Mouse (Mus musculus) layer of hippocampus, adult 18-20 months (tissue): ENCODE measurements at regions not wholly inside any gene's neighbourhood (a gene's known extent, or its start where the extent isn't known, plus 50 kb on each side); places are given as distances from the start of the nearest gene placed in this dataset.
A peak's percentile ranks its signal among the peaks of the same experiment; 100 is the strongest.

Experiments used
- DNase-seq, 2 experiments: peaks; one replicate each; pipeline ENCODE4 v3.0.0; 2022; ENCODE audit warnings: low spot score in 2 of 2

DNA sequence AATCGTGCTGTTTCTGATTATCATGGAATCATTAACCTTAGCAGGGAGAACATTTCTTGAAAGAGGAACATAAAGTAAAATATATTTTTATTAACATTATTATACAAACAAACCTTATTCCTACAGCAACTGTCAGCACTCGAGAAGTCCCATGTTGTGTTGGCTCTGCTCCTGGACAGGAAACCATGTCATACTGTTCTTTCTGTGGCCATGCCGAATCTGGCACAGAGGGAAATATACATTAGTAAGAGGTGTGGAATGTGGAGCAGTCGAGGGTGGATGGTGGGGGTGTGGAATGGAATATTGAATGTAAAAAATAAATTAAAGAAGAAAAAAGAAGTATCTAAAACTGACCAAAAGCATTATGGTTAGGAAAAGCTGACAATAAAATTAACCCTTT, 342.1 kb upstream of the Pmfbp1 start:
- no peak for DNase-seq

DNA sequence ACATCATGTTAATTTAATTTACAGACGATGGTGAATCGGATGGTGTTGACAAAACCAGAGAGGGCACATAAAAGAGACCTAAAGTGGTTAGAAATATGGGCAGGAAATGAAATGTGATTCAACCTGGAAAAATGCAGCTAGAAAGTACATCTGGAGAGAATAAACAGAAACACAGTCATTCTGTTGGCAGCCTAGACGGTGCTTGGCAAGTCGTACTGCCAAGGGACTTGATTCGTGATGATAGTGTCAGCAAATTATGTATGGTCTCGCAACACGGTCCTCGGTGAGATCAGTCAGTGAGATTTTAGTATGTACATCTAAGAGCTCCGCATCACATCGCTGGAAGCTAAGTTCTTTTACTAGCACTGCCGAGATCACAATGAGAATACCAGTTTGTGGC, 338.3 kb upstream of the Pmfbp1 start:
- DNase-seq: no peak

DNA sequence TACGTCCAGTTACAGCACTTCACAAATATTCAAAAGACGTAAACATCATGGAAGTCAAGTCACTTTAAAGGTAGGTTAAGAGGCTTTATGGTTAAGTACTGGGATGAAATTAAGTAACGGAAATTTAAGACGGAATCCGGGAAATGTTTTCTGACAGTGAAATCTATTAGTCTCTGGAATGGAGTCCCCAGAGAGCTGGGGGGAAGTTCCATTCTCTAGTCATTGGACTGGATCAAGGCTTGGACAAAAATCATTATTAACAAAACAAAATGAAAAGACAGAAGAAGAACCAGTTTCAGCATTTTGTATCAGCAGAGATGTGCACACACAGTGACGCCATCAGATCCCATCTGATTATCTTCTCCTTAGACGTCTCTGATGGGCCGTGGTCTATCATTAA, 337.8 kb upstream of the Pmfbp1 start:
- DNase-seq: no peak

DNA sequence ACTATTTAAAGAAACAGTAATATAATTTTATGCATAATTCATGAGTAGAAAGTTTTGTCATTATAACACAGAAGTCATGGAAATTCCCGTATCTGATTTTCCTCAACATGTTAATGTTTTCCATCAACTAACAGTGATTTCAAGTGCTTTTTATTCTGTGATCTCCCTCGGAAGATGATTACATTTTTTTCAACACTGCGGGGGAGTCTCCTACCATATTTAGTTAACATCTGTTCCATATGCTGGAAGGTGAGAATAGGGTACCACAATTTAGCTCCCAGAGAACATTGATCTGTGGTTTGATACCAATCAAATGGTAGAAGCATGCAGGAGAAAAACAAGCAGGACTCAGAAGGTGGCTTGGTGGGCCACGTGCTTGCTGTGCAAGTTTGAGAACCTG, 321.1 kb upstream of the Pmfbp1 start:
- peak in 1 of 2 experiments; percentile 6 for DNase-seq

DNA sequence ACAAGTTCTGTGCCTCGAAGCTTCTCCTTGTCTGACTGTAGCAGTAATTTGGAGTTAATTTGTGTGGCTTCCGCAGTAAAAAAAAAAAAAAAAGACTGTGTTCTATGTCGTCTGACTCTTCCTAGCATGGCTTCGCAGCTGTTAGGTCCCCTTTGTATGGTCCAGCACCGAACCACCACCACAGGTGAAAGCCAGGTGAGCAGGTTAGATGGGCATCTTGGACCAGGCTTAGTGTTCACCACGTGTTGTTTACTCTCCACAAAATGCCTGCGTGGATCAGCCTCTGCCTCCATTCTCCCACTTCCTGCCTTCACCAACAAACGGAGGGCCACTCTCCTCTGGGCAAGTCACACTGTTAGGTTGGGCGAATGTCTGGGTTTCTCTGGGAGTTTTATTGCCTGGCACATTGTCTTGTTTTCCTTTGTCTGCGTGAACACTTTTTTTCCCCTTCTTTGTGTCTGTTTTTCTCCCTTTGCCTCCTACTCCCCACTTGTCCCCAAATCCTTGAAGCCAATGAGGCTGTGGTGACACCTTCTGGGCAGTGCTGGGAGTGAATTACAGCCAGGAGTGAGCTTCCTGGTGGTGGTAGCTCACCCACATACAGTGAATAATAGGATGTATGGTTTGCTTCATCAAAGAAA, 308.1 kb upstream of the Pmfbp1 start:
- peak; percentile 44 to 75 for DNase-seq

DNA sequence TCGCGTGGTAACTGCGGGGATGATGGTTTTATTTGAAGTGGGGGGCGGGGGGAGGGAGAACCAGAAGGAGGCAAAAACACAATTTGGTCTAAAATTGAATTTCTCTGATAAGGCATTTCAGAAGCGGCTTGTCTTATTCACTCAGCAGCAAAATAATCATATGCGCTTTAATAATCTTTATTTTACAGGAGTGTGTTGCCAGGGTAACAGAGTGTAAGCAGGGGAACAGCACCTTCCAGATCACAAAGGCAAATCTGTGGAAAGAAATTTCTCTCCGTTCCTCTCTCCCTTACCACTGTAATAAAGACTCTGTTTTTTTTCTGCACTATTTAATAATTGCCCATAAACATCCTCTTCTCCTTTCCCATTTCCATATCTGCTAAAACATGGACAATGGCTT, 306.2 kb upstream of the Pmfbp1 start:
- no peak for DNase-seq

DNA sequence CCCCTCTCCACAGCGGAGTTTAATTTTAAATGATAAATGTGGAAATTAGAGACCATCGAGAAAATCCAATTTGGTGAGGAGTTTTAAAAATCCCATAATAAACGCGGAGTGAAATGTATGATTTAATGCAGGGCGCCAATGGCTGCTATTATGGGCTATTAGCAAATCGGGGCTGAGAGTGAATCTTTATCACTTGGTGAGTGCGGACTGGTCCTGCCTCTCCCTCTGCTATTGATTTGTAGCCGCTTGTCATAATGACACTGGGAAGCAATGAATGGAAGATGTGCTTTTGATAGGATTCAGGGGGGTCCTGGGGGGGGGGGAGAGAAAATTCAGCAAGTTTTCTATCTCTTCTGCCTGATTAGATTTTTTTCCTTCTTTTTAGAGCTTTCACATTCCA, 279.6 kb upstream of the Pmfbp1 start:
- DNase-seq: no peak

DNA sequence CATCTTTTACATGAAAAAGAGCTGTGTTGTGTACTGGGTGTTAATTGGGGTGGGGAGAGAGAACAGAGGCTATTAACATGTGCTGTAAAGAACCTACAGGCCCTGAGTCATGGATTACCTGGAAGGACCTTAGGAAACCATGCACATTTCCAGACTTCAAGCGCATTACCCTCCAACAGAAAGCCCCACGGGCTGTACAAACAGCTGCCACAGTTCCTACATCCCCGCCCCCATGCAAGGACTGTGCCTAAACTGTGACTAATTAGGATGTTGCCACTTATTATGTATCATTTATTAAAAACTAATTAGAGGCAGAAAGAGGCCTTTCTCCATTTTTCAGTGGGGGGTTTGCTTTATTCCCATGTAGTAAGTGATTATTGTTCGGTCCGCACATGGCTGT, 277.5 kb upstream of the Pmfbp1 start:
- DNase-seq: no peak

DNA sequence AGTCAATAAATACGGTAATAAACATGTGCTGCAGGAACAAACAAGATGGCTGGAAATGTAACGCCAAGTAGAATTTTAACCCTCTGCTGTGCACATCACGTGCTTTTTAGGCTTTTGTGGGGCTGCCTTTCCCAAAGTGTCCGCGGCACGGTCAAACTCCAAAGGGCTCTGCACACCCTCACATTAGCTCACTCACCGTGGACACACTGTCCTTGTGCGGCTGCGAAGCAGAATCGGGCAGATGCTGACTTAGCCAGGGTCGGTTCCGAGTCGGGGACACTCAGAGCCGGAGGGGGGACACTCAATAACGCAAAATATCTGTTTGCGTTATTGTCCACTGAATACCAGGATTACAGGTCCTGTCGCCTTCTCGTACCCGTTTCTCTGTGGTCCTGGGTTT, 276.5 kb upstream of the Pmfbp1 start:
- no peak for DNase-seq

DNA sequence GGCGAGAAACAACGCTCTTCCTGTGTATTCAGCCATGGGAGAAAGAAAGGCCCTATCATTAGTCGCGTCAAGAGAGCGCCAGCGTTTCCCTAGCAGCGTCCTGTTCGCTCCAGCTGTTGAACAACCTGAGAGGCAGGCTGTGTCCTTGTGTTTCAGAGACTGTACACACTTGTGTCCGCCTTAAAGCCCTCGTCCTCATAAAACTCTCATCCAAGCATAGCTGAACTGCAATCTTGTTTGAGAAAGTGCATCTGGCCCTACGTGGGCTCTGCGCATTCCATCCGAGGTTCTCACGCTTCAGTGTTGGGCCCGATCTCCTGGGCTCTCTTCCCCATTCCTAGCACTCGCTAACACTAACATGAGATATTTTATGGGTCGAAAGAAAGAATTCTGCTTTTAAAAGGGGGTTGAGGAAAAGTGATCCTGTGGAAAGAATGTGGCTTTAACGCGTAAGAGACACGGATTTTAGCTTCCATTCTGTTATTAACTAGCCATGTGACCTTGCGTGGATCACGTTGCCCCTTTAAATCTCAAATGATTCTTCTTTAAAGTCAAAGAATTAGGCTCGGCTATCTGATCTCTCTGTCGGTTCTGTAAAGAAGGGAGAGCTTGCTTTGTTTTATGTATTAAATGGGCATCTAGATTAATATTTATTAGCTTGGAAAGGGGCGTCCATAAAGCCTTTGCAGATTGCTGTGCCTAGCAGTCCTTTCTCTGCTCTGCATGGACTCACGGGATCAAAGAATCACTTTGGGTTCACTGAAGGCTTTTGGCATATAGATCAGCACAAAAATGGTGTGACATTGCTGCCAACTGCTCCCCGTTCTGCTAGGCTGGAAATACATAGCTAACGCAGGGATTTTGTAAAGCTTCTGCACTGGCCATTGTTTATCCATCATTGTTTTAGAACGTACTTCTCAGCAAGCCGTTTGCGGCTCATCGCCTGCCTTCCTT, 261.3 kb upstream of the Pmfbp1 start:
- peak in 1 of 2 experiments; percentile 1 for DNase-seq

DNA sequence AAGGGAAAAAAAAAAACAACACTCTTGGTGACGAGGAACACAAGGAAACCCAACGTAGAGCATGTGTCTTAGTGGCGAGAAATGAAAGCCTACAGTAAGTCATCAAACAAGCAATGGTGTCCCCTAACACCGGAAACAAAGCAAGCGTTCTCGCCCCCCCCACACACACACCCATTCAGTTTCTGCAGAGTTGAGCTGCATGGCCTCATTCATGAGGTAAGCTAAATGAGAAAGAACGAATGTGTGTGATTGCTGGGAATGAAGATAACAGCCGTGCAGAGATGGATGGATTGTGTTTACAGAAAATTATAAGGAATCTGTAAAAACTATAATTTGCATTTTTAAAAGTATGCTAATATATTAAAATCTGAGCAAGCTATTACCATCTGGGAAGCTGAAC, 248.3 kb upstream of the Pmfbp1 start:
- no peak for DNase-seq

DNA sequence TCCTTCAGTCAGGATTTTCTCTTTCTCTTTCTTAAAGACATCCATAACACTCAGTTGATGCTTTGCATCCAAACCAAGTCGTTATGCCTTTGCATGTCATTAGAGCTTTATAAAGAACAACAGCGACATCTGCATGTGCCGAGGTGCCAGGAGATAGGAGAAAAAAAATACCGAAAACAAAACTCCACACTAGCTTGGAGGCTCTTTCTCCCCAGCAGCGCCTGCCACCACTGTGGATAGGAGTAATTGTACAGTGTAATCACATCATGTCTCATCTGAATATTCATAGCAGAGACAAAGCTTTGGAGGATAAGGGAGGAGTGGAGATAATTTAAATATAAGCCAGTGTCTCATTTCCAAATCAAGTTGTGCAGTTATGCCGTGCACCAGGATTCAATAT, 246.0 kb upstream of the Pmfbp1 start:
- peak; percentile 11 to 30 for DNase-seq

DNA sequence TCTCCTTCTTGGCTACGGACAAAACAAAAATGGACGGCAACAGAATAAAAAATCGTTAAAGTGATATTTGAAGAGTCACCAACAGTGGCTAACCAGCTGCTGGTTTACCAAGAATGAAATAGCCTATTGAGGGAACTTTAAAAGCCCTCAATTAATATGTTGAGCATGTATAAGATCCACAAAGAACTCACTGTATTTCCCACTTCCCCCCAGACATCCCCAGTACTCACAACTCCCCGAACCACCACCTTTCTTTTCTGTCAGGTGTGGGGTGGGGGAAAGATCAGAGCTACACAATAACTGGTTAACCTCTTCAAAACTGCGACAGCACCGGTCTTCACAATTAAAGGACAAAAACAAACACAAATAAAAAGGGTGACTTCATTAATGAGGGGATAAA, 245.5 kb upstream of the Pmfbp1 start:
- DNase-seq: no peak

DNA sequence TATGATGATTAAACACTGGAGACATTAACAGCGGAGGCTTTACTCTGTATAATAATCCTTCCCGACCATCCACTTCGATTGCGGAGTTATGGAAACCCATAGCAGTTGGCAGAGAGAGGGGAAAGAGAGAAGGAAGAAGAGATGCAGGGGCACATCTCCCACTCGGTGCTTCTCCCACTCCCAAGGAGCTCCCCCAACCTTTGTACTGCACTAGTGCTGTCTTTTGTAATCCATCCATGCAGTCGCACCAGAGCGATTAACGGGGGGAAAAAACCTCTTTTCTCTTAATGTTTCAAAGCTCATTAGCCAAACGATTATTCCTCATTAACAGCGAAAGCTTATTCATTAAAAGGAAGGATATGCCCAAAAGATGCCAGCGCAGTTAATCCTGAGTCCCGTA, 244.6 kb upstream of the Pmfbp1 start:
- peak; percentile 2 to 18 for DNase-seq

DNA sequence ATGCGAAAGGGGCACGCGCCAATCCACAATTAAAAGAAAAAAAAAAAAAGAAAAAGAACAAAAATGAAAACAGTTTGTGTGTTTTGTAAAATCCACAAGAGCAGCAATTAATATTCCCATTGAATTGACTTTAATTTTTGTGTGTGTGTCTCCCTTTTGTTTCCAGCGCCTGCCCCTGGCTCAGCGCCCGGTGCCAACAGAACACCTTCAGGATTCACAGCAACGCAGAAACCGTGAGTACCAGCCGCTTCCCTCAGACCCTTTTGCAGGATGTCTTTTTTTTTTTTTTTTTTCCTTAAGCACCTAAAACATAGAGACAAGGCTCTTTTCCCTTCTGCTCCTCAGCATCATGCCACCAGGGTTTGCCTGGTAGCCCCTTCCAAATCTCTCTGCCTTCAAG, 244.1 kb upstream of the Pmfbp1 start:
- no peak for DNase-seq

DNA sequence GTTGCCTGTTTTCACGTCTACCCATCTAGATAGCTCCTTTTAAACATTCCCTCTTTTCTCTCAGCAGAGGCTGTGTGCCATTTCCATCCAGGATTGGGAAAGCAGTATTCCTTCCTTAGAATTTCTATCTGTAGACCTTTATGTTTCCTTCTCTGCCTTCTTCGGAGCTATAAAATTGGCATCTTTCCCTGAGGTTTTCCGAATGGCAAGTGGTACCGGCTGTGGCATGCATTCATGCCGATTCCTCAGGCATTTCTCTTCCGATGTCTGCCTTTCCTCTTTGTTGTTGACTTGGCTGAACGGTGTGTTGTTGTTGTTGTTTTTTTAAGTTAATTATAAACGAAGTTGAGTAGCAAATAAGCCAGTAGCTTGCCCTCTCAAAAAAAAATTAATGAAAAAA, 243.3 kb upstream of the Pmfbp1 start:
- peak in 1 of 2 experiments; percentile 7 for DNase-seq

DNA sequence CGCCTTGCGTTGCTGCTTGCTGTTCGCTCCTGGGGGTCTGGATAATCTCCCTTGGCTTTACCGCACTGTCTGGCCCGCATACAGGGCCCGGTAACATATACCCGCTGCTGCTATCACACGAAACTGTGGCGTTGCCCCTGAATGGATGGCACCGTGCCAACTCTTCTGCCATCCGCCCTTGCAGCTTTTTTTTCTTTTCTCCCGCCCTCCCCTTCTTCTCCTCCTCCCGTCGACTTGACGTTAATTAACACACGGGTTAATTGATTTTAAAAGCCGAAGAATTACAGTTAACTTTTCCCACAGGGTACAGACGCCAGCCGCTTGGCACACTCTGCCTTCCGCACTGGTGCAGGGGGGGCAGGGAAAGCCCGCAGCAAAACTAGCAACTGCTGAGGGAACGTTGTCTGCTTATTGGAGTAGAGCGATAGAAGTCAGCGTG, 242.4 kb upstream of the Pmfbp1 start:
- DNase-seq: peak; percentile 7 to 48

DNA sequence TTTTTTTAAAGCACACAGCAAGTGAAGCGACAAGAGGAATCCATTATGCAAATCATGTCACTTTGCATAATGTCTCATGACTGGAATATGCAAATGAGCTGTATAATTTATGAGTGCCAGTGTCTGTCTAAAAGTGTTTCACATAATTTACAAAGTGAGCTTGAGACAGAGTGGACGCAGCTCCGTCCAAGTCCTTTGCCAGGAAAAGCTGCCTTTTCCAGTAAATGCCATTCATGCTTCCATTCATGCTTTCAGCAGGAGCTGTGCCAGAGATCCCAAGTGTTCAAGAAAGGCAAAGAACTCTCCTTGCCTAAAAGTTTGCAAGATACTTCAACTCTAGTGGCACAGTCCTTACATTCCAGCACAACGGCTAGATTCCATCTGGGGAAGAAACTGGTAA, 241.4 kb upstream of the Pmfbp1 start:
- no peak for DNase-seq

DNA sequence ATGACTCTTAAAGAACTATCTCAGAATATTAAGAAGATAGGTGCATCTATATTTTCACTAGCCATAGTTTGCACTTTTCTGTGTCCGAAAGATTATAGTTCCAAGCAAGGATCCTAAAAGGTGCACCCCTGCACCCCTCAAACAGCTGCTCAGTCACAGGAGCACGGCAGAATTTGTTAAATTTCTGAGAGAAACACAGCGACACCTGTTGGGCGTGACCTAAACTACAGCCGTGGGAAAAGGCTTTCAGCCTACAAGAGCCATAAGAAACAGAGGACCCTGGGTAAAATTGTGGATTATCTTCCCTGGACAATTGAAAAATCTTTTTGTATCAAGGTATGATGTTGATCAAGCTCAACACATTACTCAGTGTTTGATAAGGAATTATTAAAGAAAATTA, 214.7 kb upstream of the Pmfbp1 start:
- peak; percentile 15 to 48 for DNase-seq

DNA sequence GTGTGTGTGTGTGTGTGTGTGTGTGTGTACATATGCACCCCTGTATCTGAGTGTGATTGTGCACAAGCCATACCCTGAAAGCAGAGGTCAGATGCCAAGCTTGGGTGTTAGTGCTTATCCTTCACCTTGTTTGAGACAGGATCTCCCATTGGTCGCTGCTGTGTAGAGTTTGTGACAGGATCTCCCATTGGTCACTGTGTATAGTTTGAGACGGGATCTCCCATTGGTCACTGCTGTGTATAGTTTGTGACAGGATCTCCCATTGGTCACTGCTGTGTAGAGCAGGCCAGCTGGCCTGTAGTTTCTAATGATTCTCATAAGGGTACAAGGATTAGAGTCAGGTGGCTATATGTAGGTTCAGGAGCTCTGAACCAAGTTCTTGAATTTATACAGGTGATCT, 213.3 kb upstream of the Pmfbp1 start:
- DNase-seq: no peak

DNA sequence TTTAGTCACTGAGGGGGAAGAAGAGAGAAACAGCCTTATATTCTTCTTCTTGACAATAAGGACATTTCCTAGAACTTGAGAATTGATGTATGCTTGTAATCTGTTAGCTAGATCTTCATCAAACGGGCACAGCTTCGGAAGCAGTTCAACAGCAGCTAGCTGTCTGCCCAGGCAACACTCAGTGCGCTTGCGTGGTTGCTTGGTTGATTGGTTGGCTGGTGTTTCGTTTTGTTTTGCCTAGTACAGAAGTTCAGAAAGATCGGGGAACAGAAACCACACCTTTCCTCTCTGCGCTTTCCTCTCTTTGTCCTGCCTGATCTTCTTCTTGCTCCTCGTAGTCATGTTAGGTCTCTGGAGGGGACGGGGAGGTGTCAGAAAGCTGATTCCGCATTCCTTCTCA, 212.2 kb upstream of the Pmfbp1 start:
- DNase-seq: no peak

DNA sequence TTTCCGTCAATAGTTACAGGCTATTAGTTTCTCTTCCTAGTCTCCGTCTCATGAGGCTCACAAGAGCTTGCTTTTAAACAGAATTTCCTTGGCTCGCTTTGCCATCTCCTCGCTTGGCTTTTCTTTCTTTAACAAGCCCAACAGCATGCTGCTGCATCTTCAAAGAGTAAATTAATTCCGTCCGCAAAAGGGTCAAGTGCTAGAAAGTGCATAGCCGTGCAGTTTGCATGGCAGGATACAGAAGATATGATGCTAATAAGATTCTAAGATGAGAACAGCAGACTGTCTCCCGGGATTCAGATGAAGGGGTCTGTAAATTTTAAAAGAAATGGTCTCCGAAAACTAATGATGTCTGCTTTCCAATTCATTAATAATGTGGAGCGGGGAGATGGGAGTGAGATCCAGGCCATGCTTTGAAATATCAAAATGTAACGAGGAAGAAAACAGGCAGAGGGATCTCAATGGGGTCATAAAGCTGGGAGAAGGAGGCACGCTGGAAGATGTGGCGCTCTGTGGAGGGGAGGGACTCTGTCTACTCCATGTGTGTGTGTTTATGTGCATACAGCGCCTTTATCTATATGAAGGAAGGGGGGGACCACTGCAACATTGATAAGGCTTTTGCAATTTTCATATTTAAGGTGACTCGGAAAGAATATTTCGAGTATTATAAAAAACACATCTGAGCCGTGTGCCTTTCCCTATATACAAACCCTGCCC, 183.0 kb upstream of the Pmfbp1 start:
- DNase-seq: no peak
